Mouse (Mus musculus) adrenal gland, postnatal 14 days (tissue): ENCODE results near the gene Tbc1d17. TPM values are rescaled to one million over a fixed set of nuclear protein-coding genes. Genes with fewer than 3 reads are reported as not detected.

Source experiments
- DNase-seq: peaks from one replicate; pipeline ENCODE4 v3.0.0; 2021; ENCODE audit warnings: mixed read lengths
- total RNA-seq: library from RNA; stranded (reverse); gene quantifications from 2 replicates; pipeline ENCODE4 v1.2.3, GENCODE M21; 2021

Tbc1d17 gene
- total RNA-seq, 1 experiment from 2014 or later: 58.8 TPM

DNA sequence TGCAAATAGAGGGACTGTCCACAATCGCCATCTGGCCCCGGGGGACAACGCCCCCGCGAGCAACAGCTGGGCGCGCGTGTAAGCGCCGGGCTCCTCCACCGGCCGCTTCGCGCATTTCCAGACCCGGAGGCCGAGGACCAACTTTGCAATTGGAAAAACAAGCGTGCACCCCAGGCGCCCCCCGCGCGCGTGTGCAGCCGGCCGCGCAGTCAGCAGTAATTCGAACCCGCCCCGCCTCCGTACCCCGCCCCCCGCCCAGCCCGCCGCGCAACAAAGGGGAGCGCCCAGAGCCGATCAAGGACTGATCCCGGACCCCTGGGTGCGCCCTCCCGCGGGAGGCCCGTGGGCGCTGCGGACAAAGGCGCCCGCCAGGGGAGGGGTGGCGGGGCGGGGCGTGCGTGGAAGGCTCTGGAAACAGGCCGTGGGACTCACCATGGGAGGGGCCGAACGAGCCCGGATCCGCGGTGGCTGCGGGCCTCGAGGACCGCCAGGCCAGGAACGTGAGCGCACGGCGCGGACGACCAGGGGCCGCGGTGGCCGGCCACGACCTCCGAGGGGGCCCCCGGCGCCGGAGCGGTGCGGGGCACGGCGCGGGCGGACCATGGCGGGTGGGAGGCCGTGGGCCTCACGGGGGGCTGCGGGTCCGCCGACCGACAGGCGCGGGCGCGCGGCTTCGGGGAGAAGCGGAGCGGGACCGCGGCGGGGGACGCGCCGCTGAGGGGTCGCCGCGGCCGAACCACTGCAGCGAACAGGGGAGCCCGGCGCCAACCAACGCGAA, 20.2 kb upstream of the Tbc1d17 start:
- peak; percentile 83 for DNase-seq

DNA sequence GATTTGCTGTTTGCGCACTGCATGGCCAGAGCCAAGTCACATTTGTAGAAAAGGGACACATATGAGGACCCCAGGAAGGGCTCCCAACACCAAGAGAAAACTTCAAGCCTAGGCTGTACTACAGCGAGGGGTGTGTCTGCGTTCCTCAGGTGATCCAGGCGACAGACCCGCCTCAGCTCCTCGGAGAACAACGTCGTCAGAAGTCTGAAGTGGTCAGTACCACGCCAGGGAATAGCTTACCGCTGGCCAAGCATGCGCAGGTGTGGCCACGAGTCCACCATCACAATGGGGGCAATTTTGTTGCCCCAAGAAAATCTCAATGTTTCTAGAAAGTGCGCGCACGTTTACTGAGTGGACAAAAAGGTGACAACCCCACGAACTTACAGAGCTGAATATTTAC, 19.6 kb upstream of the Tbc1d17 start:
- DNase-seq: no peak

GRCm38 (mm10) chr7:44867802-44868201, 18.9 kb upstream of the Tbc1d17 start:
- no peak for DNase-seq

GRCm38 (mm10) chr7:44867010-44867702, 18.3 kb upstream of the Tbc1d17 start:
- DNase-seq: no peak

GRCm38 (mm10) chr7:44866276-44867009, 17.6 kb upstream of the Tbc1d17 start:
- DNase-seq: peak; percentile 91

- DNase-seq: no peak
These were observed 16.0 kb upstream of the Tbc1d17 start for GRCm38 (mm10) chr7:44864595-44865542.

DNA sequence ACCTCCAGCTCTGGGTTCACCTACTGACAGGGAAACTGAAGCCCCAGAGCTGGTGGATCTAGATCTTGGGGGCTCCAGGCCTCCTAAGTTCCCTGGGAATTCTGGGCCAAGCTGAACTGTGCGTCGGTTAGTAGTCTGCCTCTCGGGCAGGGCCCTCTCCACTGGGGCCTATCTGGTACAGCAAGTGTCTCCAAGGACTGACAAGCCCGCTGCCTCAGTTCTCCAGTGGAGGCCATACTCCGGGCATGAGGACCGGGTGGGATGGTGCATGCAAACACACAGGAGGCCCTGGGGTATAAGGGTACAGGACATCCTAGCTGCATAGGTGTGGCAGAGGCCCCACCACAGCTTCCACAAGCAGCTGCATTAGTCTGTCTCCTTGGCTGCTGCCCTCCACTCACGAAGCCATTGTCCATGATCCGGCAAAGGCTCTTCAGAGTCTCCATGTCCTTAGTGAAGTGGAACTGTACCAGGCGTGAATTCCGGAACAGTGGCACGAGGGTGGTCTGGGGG, 15.2 kb upstream of the Tbc1d17 start:
- no peak for DNase-seq

- peak; percentile 55 for DNase-seq
These were observed 14.3 kb upstream of the Tbc1d17 start for GRCm38 (mm10) chr7:44863210-44863609.

DNA sequence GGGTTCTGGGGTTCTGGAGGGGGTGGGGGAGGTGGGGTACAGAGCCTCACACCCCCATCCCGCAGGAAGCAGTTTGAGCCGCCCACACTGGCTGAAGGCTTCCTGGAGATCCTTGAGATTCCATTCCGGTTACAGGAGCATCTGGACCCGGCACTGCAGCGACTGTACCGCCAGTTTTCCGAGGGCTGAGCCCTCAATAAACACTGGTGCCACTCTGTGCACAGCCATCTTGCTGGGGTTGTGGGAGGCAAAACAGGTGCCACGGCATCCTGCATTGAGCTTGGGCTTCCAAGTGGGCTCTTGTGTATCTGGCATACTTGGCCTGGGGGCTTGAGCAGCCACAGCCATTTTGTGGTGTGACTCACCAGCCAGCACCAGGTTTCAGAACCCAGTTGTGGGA, 13.6 kb upstream of the Tbc1d17 start:
- DNase-seq: no peak

- no peak for DNase-seq
These were observed 12.5 kb upstream of the Tbc1d17 start for GRCm38 (mm10) chr7:44861429-44861816.

DNA sequence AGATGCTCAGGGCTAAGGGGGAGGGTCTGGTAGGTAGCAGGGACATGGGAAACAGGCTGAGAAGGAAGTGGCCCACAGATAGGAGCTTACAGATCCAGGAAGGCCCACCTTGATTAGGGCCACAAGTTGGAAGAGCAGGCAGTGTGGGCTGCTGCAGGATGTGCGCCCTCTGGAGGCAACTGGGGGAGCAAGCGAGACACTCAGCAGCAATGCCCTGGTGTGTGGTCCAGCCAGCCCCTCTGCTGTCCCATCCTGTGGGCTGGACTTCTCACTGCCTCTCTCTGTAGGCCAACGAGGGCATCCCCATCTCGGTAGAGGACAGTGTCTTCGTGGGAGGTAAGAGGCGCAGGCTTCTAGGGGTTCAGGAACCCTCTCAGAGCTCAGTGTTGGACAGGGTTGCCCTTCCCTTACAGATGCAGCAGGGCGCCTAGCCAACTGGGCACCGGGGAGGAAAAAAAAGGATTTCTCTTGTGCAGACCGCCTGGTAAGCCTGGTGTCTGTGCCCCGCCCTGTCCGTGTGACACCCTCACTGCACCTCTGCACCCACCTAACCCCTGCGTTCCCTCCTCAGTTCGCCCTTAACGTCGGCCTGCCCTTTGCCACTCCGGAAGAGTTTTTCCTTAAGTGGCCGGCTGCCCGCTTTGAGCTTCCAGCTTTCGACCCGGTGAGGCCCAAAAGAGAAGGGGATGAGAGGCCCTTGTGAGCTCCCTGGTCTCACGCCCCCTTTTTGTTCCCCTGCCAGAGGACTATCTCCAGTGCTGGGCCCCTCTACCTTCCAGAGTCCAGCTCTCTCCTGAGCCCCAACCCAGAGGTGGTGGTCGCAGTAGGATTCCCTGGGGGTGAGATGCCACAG, 11.9 kb upstream of the Tbc1d17 start:
- peak; percentile 89 for DNase-seq

DNA sequence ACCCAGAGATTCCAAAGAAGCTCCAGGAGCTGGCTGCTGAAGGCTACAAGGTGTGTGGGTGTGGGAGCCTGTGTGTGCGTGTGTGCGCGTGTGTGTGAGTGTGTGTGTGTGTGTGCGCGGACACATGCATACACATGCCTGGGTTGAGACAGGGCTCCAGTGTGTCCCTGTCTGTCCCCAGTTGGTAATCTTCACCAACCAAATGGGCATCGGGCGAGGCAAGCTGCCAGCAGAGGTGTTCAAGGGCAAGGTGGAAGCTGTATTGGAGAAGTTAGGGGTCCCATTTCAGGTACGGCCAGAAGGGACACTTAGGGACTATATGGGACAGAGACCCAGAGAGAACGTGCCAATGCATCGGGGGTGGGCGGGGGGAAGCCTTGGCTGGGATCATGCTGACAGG, 11.0 kb upstream of the Tbc1d17 start:
- no peak for DNase-seq

GRCm38 (mm10) chr7:44857905-44858304, 9.0 kb upstream of the Tbc1d17 start:
- DNase-seq: peak; percentile 63

GRCm38 (mm10) chr7:44857042-44857552, 8.2 kb upstream of the Tbc1d17 start, which contains the start of gene Pnkp:
Pnkp (plus strand) TSS chr7:44857139.
- peak; percentile 91 for DNase-seq

DNA sequence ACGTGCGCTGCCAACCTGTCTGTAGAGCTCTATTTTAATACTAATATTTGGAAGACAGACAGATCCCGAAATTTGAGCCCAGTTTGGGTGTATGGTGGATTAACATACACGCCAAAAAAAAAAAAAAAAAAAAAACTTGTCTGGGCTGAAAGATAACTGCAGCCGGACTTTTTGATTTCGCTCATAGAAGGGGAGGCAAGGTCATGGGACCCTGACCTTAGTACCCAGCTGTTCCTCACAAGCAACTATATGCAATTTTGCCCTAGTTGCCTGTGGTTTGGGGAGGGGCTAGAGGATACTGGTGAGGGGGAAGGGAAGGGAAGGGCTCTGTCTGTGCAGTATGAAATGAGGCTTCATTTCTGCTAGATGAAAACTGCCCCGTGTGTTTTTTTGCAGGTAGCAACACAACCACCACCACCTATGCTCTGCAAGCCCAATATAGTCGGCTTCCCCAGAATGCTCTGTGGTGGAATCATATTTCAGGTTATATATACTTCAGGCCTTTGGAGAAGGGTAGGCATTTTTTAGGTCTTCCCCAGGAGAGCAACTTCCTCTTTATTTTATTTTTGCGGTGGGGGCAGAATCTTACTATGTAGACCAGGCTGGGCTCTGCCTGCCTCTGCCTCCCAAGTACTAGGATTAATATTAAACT, 7.5 kb upstream of the Tbc1d17 start:
- DNase-seq: no peak

DNA sequence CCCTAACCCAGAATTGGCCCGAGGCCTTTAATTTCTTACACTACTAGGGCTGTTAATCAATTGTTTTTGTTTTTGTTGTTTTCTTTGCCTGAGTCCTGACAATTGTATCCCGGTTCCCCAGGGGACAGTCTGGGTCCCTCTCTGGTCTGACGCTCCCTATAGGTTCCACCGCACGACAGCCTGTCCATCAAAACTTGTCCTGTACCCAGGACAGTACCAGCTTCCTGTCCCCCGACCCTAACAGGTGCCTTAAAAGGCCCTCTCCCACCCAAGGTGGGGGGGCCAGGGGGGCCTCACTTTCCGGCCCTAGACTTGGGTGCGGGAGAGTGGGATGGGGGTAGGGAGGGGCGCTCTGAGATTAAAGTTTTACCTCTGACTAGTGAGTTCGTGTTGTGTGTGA, 6.2 kb upstream of the Tbc1d17 start:
- DNase-seq: no peak

- peak; percentile 96 for DNase-seq
These were observed 5.6 kb upstream of the Tbc1d17 start for GRCm38 (mm10) chr7:44854356-44855031.

DNA sequence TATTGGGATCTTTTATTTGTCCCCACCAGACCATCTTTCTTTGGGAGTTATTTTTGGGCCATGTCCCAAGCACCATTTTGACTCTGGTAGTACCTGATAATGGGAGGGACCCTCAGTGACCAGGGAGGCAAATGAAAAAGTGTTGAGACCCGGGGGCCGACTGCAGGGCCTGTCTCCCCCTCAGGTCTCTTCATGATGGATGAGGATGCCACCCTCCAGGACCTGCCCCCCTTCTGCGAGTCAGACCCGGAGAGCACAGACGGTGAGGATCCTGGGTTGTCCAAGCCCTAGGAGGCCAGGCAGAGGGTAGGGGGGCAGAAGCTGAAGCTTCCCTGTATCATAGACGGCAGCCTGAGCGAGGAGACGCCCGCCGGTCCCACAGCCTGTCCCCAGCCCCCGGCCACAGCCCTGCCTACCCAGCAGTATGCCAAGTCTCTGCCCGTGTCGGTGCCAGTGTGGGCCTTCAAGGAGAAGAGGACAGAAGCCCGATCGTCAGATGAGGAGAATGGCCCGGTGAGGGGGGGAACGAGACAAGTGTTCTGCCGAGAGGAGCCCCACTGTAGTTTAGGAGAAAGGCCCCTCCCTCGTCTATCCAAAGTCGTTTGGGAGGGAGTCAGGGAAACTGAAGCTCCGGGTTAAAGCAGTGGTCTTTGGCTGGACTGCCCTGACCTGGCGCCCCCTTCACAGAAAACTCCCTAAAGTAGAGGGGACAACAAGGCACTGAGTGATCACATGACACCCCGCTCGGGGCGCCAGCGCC, 4.9 kb upstream of the Tbc1d17 start:
- no peak for DNase-seq
